ENCODE assay signal across 8 mouse cellular contexts in genomic region chr4:137992890-137993289, GRCm38 (mm10). TPM values are rescaled to one million over a fixed set of nuclear protein-coding genes. Genes with fewer than 3 reads are reported as not detected.
DNase-seq lines count a peak whose midpoint lies in the region; ATAC-seq lines count a peak whose summit lies in the region.

TSS of gene Eif4g3 (plus strand) at chr4:137993022.

- H3K4me1 ChIP-seq in brown adipose tissue, adult 24 weeks (ENCODE audit: control insufficient read depth, insufficient read depth, insufficient read length, low read length) = no peaks in the 10 kb centered on the region
- peaks cover 24% of the 10 kb centered on the region for H3K4me1 ChIP-seq in midbrain, embryonic 14.5 days (ENCODE audit: control insufficient read depth, insufficient read depth, low read length)

- peaks cover 9% of the 10 kb centered on the region for H3K36me3 ChIP-seq in midbrain, embryonic 14.5 days (ENCODE audit: control insufficient read depth, insufficient read depth, low read length)

- H3K27me3 ChIP-seq in midbrain, embryonic 14.5 days (ENCODE audit: control insufficient read depth, insufficient read depth, low read length) = no peaks in the 10 kb centered on the region

- peak; percentile 38 for ATAC-seq in granulocyte monocyte progenitor cell, adult 5-6 weeks (replicated peaks; ENCODE audit: poor library complexity, severe bottlenecking)
- peak; percentile 36 for ATAC-seq in midbrain, embryonic 14.5 days (ENCODE audit: low FRiP score, low TSS enrichment)

- DNase-seq in left cerebral cortex, adult 18-20 months (ENCODE audit: low spot score in 2 of 2) = no peak
- DNase-seq in left cerebral cortex, adult 9 months (ENCODE audit: low spot score in 2 of 2) = no peak
- no peak for DNase-seq in layer of hippocampus, postnatal 14 days (ENCODE audit: low spot score in 2 of 2)
- DNase-seq in midbrain, embryonic 14.5 days = no peak
- DNase-seq in yolk sac, embryonic 10.5 days (ENCODE audit: low spot score) = no peak
- no peak for DNase-seq in spleen, adult 18-20 months

- peak within 1 kb of the TSS; percentile 80 for H3K4me2 ChIP-seq in midbrain, embryonic 14.5 days (ENCODE audit: low read length)

- peak within 1 kb of the TSS; percentile 78 for H3K4me3 ChIP-seq in brown adipose tissue, adult 24 weeks (ENCODE audit: insufficient read depth, low read depth, low read length)
- H3K4me3 ChIP-seq in midbrain, embryonic 14.5 days (replicated peaks; ENCODE audit: low read depth, low read length) = peak within 1 kb of the TSS; percentile 94

- no peaks in the 10 kb centered on the region for H3K9me3 ChIP-seq in midbrain, embryonic 14.5 days (ENCODE audit: control insufficient read depth, low read length)

- WGBS in midbrain, embryonic 14.5 days = 1% methylated on average over 39 of the region's 39 CpGs

- H3K9ac ChIP-seq in midbrain, embryonic 14.5 days (replicated peaks; ENCODE audit: low read length) = peak within 1 kb of the TSS; percentile 99

- H3K27ac ChIP-seq in brown adipose tissue, adult 24 weeks (replicated peaks; ENCODE audit: low read depth, low read length) = peak within 1 kb of the TSS; percentile 65
- peak within 1 kb of the TSS; percentile 96 for H3K27ac ChIP-seq in midbrain, embryonic 14.5 days (replicated peaks; ENCODE audit: low read depth, low read length)

RNA-seq across cellular contexts. Expression of gene Eif4g3, which starts in this region (rescaled TPM):
- total RNA-seq in left cerebral cortex, adult 18-20 months (2021) = 100 to 1,000 TPM; 155 to 168 TPM
- polyA plus RNA-seq in brown adipose tissue, adult 24 weeks (2012; ENCODE audit: insufficient read depth, insufficient read length, missing spikeins) = 15.1 and 18.6 TPM in 2 replicates
- total RNA-seq in granulocyte monocyte progenitor cell, adult 5-6 weeks (2014; fragmentation: Nextera tagmentation) = 67.7 and 72.3 TPM in 2 replicates
- 29.3 and 39.1 TPM in 2 replicates for total RNA-seq in granulocyte monocyte progenitor cell, adult 5-6 weeks (2017)
- 100 to 1,000 TPM; 162 to 164 TPM for total RNA-seq in layer of hippocampus, postnatal 14 days (2021)
- 48.4 and 63.0 TPM in 2 replicates for polyA plus RNA-seq in midbrain, embryonic 14.5 days (2014; fragmentation: Nextera tagmentation; extraction: Ambion mirVana)
